Mouse (Mus musculus): Measurements from ENCODE around the gene B4galt3.
"Not testable (repeated sequence)": the region's sequence is repeated elsewhere in the genome, so short reads cannot be mapped to it uniquely, and the experiment has no call there.

B4galt3 gene

DNA sequence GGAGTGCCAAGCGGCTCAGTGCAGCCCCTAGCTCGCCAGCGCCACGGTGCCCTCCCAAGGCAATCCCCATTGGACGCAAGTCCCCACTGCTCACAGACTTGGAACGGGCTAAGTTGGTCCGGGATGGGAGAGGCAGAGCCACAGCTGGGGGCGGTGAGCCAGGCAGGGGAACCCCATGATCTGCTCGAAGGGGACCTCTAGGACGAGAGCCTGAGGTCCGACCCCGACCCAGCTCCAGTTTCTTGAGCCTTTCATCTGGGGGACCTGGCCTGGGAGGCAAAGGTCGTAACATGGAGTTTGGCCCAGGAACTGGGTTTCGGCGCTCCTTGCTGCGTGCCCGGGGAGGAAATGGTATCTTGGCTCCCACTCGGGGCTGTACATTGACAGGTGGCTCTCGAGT lies 16.4 kb downstream of the B4galt3 start:
- no peak for DNase-seq

DNA sequence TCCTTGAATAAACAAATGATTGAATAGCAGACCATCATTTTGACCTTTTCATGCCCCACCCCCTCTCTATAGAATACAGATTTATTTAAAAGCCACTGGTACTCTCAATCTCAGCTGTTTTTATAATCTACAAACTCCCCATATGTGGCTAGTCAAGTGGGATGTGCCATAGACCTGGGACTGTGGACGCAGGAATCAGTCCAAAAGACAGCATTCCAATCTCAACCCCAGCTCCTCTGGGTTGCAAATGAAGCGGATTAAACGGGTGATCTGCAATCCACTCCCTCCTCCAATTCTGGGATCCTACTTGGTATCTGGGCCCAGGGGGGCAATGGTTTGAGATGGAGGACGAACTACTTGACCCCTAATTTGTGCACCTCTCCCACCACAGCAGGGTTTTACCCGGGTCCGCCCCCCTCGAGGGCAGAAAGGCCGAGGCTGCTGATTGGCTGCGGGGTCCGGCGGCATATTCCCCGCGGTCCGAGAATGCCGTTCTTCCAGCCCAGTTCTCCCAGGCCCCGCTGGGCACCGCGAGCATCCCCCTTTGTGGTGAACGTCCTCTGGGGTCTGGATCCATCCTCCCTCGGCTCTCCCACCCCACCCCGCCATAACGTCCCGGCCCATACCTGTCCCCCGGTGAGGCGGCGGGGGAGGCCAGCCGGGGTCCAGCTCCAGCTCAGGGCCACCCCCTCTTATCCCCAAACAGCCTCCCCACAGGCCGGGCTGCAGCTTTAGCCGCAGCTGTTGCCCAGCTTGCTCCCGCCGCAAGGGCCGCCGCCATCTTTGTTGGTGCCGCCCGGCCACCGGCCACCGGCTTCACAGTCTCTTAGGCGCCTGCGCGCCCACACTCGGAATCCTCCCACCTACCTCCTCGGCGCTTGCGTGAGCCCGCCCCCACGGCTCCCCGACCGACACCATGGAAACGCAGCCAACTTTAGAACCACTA lies 17.3 kb downstream of the B4galt3 start, which contains the start of gene Usp21:
Gene Usp21 (minus strand): TSS at position 856 of the 946 bp plus-strand sequence.
- DNase-seq: peak; percentile 94 to 95

DNA sequence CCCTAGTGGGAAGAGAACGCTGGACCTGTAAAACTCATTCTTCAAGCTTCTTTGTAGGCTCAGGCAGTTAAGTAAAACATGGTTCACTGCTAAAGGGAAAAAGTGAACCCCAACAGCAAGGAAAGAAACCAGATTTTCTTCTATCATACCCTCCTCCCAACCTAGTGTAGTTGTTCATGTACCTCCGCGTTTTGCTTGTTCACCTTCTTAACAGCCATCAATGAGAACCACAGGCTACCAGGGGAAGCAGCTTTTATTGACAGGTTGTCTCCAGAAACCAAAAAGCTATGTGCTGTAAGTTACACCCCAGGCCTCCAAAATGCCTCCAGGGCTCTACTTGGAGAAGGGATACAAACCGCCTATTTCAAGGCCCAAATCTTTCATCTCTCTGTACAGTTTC lies 18.2 kb downstream of the B4galt3 start:
- no peak for DNase-seq

DNA sequence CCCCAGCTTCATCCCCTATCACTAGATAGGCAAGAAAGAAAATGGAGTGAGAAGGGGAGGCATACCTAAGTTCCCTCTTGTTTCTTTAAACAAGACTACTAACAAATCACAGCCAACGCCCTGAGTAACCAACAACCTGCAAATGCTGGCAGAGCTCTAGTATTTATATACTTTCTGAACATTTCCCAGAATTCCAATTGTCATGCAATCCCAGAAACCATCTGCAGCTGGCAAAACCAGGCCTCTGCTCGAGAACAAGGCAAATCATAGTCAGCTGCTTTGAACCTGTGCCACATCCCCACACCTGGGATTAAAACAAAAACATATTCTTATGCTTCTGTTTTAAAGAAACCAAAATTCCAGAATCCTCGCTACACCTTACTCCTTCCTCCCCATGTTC lies 23.2 kb downstream of the B4galt3 start:
- no peak for DNase-seq

DNA sequence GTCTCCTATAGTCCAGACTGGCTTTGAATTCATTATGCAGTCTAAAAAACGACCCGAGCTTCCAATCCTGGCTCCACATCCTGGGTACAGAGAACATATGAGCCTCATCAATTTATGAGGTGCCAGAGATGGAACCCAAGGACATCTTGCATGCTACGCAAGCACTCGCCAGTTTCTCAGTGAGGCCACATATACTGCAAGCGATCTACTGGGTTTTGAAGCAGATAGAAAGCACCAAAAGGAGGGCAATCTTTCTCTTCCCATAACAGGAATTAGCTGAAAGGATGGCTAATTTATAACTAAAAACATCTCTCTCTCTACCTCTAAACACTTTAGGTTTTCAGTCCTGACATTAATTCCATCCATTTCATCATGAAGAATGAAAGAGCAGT lies 23.8 kb downstream of the B4galt3 start:
- no peak for DNase-seq

DNA sequence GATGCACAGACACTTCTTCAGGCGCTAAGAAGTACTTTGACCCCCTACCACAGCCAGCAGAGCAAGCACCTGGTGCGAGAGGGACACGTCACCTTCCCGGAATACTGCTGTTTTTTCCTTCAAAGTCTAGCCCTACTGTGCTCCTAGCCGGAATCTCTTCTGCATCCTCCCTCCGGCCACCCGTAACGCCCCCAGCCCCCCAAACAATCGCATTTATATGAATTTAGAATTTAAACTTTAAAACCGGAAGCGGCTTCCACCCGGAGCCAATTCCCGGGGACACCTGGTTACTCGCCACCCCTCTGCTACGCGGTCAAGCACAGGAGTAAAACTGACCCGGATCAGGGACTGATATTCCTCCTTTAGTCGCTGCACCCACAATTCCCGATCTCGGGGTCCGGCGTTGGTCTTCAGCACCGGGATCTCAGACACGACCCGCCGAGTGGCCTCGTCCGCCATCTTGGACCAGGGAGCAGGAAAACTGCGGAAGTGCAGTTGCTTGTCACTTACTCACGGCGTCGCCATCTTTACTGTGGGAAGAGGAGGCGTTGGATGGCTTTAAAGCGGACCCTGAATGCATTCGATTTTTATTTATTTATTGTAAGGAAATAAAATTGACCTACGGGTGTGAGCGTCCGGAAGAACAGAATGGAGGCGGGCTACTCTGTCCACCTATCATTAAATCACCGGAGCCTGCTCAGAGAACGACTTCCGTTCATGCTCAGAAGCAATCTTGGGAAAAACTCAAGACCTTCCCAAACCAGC lies 24.4 kb downstream of the B4galt3 start, which contains the start of gene Ufc1:
Gene Ufc1 (minus strand): TSS at position 727 of the 765 bp plus-strand sequence.
- peak; percentile 88 to 90 for DNase-seq

DNA sequence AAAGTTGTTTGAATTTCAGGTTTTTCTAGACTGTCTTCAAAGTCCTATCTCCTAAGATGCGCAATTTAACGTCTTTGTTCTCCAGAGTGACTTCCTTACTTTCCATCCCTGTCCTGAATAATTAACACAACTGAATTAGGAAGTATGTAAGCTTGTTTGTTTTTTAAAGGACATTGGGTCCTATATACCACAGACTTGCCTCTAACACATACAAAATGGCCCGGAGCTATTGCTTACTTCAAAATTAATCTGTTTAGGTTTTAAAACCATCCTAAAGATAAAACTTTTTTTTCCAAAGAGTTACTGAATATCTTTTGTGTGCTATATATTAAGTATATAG lies 24.9 kb downstream of the B4galt3 start:
- DNase-seq: no peak

DNA sequence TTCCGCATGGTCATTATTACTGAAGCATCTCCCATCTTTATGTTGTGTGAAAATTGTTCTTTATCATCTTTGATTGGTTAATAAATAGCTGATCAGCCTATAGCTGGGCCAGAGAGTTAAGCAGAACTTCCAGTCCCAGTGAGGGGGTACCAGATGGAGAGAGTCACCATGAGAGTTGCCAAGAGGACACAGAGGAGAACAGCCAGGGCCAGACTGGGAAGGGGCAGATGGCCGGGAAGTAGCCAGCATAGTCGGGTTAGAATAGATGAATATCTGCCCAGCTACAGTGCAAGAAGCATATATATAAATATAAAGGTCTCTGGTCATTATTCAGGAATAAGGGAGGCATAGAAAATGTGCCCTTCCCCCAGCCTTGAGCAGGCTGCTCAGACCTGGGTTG lies 28.1 kb downstream of the B4galt3 start:
- DNase-seq: no peak

DNA sequence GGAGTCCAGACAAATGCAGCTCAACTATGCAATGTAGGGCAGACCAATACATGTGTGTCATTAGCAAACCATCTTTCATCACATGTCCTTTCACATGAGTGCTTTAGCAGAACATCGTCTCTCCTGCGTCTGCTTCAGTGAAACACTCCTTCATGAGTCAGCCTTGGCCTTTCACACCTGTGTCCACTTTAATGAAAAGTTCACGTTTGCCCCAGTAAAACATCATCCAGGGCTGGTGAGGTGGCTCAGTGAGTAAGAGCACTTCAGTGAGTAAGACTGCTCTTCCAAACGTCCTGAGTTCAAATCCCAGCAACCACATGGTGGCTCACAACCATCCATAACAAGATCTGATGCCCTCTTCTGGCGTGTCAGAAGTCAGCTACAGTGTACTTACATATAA lies 36.0 kb downstream of the B4galt3 start:
- DNase-seq: not testable (repeated sequence)

DNA sequence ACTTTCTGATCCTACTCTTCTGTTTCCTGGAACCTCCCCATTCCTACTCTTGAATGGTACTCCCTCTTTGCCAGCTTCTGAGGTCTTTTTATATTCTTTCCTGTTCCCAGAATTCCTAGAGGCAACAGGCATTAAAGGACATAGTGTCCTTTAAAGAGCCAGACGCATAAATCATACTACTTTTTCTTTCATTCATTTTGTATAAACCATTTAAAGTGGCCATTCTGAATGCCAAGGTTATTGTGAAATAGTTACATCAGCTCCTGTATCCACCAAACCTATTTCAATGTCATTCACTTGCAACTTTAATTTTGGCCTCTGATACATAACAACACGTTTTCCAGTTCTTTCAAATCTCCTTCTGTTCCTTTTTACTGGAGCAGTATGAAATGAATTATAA lies 39.2 kb downstream of the B4galt3 start:
- no peak for DNase-seq

DNA sequence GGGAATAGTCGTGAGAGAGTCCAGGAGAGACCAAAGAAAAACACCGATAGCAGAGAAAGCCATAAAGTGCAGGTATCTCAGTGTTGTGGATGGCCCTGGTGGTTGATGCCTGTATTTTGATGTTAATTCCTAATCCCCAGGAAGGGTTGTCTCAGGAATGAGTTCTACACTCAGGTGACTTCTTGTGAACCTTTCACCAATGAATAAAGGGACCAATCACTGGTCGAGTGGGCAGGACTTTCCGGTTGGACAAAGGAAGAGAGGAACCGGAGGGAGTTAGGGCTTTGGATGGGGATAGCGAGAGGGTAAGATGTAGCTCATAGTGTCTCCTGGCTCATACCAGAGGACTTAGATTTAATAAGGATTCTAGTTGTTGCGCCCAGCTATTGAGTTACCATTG lies 49.6 kb downstream of the B4galt3 start:
- no peak for DNase-seq

DNA sequence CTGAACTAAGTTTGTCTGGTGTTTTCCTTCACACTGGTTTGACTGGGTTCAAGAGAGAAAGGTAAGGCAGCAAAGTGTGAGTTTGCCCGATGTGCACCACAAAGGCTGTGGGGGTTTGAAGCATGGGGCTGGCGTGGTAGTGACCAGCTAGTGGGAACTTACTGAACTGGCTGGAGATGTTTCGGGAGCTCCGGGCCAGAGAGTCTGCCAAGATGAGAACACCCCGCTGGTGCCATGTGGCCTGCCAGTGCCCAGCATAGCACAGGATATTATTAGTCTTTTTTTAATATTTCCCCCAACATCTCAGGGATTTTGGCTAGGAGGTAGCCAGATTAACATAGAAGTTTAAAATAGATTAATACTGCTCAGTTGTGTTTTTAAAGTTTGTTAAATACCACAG lies 50.0 kb downstream of the B4galt3 start:
- DNase-seq: no peak

DNA sequence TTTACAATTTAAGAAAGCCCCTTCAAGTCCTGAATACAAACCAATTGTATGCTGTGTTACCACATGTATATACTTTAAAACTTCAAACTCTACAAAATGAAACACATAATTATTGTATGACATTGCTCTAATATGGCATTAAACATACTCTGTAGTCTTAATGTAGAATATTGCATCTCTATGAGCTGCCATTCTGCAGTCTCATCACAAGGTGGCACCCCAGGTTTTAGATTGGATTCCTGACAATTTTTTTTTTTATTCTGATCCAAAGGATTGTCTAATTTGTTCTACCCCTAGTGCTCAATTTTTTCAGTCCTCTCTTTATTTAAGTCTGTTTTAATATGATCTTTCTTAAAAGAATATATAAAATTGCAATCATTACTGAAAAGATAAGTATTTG lies 51.3 kb downstream of the B4galt3 start:
- no peak for DNase-seq

DNA sequence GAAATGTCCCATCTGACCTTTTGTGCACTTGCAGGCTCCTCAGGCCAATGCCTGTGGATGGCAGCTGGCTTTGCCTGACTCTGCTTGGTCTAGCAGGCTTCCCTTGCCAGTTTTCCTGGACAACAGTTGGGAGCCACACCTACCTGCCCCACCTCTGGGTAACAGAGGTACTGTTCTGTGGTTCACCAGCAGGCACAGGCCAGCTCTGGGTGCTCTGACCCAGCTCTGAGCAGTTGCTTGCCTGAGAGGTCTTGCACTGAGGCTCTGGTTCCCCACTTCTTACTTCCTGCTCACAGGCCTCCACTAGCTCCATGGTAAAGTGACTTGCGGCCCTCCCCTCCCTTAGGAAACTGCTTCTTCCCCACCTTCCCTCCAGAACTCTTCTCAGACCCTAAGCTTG lies 51.9 kb downstream of the B4galt3 start:
- DNase-seq: peak in 1 of 2 experiments; percentile 31

DNA sequence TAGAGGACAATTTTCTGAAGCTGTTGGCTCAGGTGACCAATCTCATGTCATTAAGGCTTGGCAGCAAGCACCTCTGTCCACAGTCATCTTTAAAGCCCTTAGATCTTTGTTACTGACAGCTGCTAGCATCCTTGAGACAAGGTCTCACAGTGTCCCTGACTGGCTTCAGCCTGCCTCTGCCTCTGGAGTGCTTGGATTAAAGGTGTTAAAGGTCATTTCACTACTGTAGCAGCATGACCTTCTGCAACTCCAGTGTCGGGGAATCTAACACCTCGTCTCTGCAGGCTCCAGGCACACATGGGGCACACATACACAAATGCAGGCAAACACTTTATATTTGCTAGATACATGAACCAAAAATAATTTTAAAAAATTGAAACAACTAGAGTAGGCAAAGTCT lies 55.4 kb downstream of the B4galt3 start:
- DNase-seq: no peak

All from lung, adult 18-20 months (tissue).